Mouse (Mus musculus) lung, adult 2 months (tissue): ENCODE data around the gene Nrp2.

Source experiments
- CTCF ChIP-seq: fragments of 200-500 bp; IDR thresholded peaks from 2 replicates; pipeline ENCODE4 v1.5.1; 2011; ENCODE audit warnings: mild to moderate bottlenecking, low read length, control low read depth; ENCODE audit not compliant: insufficient read depth
- POLR2A ChIP-seq: fragments of 200-500 bp; IDR thresholded peaks from 2 replicates; pipeline ENCODE4 v1.6.1; 2011; ENCODE audit warnings: low read depth, mild to moderate bottlenecking, control low read depth, low read length, borderline replicate concordance; ENCODE audit errors: extremely low read depth

- TF ChIP-seq POLR2A (no peak), CTCF (no peak)
Measured at GRCm38 (mm10) chr1:62754066-62754835, 51.2 kb downstream of the Nrp2 start.
